Mouse (Mus musculus) hindbrain, embryonic 14.5 days (tissue): ENCODE data around the gene Igfbp1. TPM values are rescaled to one million over a fixed set of nuclear protein-coding genes. Genes with fewer than 3 reads are reported as not detected.

Experiments used
- polyA plus RNA-seq: library from polyadenylated mRNA; unstranded; fragments of >200 nt; fragmentation: Nextera tagmentation; extraction: Ambion mirVana; gene quantifications from 2 replicates; pipeline ENCODE4 v1.2.1, GENCODE M21; 2014

The Igfbp1 gene
- polyA plus RNA-seq, 1 experiment from 2014 or later: not detected

Other genes with a start within 250 kb of the Igfbp1 start
- gene Adcy1, start 134.3 kb upstream of the Igfbp1 start, polyA plus RNA-seq: 17.2 and 20.3 TPM in 2 replicates
- not detected in 2 replicates for gene Gm11985, start 9.2 kb upstream of the Igfbp1 start, polyA plus RNA-seq
- gene Igfbp3, start 16.1 kb downstream of the Igfbp1 start, polyA plus RNA-seq: 19.7 and 22.3 TPM in 2 replicates